Mouse (Mus musculus) erythroblast, adult 5-6 weeks (primary cell): ENCODE results near the gene Mepce. TPM values are rescaled to one million over a fixed set of nuclear protein-coding genes. Genes with fewer than 3 reads are reported as not detected.
"Not testable (repeated sequence)": the region's sequence is repeated elsewhere in the genome, so short reads cannot be mapped to it uniquely, and the experiment has no call there.

ENCODE experiments used
- ATAC-seq: replicated peaks from 2 replicates; pipeline ENCODE4 v1.8.0; 2016; ENCODE audit warnings: moderate number of reproducible peaks, mild to moderate bottlenecking, moderate TSS enrichment, inconsistent platforms; ENCODE audit not compliant: poor library complexity, low FRiP score, severe bottlenecking
- total RNA-seq, 2 experiments: library from RNA; stranded (forward) in 1 of 2; stranded (reverse) in 1 of 2; fragments of 150-400 nt in 1 of 2; fragments of 200-764, 138-1000 nt in 1 of 2; gene quantifications; 2 replicates each; pipeline versions ENCODE4 v1.2.3 to v1.2.4; 2015 to 2017; ENCODE audit warnings: low replicate concordance in 2 of 2

The Mepce gene
- total RNA-seq (2015; ENCODE audit: low replicate concordance) (7.7 and 11.7 TPM in 2 replicates), total RNA-seq (2017; ENCODE audit: low replicate concordance) (4.8 and 14.4 TPM in 2 replicates)

- peak; percentile 63 for ATAC-seq
These were observed at the start of gene Mepce, which contains the start of gene Zcwpw1 for GRCm38 (mm10) chr5:137787151-137787928. Gene Mepce (minus strand): TSS chr5:137787655. Gene Zcwpw1 (plus strand): TSS chr5:137787798.

GRCm38 (mm10) chr5:137837110-137837509, 49.7 kb upstream of the Mepce start:
- not testable (repeated sequence) for ATAC-seq

- no peak for ATAC-seq
These were observed 49.2 kb upstream of the Mepce start for GRCm38 (mm10) chr5:137836611-137837010.

- ATAC-seq, result not testable (repeated sequence)
These were observed 48.6 kb upstream of the Mepce start, which contains the start of gene Pilra for GRCm38 (mm10) chr5:137835966-137836520. Gene Pilra (minus strand): TSS chr5:137836281.

- no peak for ATAC-seq
These were observed 46.0 kb upstream of the Mepce start for GRCm38 (mm10) chr5:137833500-137833899.

DNA sequence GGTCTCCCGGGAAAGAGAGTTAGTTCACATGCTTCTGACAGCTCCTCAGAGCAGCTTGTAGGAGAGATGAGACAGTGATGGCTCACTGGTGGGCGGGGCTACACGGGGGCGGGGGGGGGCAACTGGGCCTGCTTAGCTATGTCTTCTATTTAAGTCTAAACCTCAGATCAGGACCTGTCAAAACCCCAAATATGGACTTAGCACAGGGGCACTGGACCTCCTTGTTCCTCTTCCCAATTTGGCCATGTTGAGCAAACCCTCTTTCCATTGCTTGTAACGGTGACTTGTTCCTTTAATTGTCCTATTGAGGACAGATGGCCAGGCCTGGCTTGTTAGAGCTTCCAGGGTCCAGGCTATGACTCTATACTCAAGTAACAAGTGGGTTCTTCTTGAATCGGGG, 44.1 kb upstream of the Mepce start:
- ATAC-seq, result no peak

DNA sequence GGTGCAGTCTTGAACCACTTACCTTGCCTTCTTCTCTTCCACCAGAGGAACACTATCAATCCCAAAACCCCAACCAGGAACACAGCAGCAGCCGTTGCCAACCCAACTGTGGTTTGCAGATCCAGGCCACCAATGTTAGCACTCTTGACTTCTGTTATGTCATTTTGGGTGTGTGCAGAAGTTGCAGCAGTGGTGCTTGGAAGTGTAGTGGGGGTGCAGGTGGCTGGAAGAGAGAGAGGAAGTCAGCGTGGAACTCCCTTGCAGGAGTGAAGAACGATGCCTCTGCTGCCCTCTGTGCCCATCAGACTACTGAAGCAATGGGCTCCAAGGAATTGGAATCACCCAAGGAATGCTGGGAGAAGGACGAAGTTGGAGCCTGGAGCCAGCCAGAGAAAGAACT, 43.7 kb upstream of the Mepce start:
- no peak for ATAC-seq

- no peak for ATAC-seq
These were observed 42.8 kb upstream of the Mepce start for GRCm38 (mm10) chr5:137830238-137830637.

DNA sequence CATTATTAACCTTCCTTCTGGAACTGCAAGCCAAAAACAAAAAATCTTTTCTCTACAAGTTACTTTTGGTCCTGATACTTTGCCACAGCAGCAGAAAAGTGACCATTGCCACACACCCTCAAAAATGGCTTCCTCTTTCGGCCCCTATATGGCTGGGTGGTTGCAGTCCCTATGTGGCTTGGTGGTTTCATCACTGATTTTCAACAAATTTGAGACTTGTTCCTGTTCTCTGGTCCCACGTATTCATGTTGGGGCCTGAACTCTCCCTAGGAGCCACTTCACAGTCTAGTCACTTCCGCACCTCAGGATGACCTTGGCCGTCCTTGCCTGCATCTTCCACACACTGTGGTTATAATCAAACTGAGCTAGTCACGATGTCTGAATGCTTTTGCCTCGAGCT, 41.2 kb upstream of the Mepce start:
- ATAC-seq, result no peak

- no peak for ATAC-seq
These were observed 39.0 kb upstream of the Mepce start for GRCm38 (mm10) chr5:137826421-137826820.

DNA sequence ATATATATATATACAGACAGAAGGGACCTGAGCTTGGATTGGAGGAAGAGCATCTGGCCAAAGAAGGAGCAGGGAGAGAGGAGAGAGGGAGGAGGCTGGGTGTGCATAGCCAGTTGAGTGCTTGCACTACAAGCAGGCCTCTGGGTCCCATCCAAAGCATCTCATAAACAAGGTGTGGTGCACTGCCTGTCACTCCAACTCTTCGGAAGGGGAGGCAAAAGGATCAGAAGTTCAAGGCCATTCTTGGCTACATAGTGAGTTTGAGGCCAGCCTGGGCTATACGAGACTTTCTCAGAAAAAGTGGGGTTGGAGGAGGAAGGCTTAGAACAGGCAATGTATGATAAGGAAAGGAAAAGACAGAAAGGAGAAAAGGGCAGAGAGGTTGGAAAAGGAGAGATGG, 38.5 kb upstream of the Mepce start:
- ATAC-seq, result no peak

DNA sequence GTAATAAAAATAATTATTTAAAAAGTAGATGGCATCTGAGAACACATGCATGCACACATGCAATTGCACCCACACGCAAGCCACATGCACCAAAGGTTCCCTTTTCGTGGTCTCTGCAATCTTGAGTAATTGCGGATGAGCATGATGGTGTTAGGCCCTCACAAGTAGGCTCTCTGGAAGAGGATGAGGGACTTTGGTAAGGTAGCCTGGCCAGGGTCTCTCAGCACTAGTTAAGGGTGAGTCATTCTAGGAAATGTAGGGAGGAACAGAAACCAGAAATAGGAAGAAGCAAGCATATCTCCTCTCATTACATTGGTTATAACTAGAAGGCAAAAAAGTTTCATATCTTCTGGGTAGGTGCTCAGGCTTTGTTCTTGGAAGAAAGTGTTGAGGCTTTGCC, 37.6 kb upstream of the Mepce start:
- ATAC-seq, result no peak

DNA sequence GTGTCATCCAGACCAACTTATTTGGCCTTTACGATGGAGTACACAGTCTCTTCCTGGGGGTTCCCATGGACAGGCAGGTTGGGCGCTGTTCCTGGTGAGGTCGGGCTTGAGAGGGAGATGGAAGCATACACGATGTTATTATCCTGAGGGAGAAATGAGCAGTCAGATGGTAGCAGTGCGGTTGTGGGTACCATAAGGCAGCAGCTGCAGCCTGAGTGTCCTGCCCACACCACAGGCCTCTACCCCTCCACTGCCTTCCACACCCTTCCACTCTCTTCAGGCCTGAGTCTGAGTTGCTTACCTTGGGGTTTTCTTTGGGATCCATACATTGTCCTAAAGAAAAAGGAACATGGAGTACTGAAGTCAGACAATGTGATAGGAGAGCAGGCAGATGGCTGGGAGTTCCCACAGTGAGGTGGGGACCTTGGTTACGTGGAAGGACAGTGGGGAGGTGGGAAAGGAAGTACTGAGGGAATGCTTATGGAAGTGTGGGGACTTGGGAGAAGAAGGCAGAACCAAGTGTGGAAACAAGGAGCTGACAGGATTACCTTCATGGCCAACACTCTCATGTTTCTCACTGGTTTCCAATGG, 36.1 kb upstream of the Mepce start:
- ATAC-seq, result no peak

- no peak for ATAC-seq
These were observed 35.1 kb upstream of the Mepce start for GRCm38 (mm10) chr5:137822602-137823001.

GRCm38 (mm10) chr5:137822126-137822525, 34.7 kb upstream of the Mepce start:
- ATAC-seq, result no peak

GRCm38 (mm10) chr5:137817466-137818222, 30.2 kb upstream of the Mepce start:
- no peak for ATAC-seq

DNA sequence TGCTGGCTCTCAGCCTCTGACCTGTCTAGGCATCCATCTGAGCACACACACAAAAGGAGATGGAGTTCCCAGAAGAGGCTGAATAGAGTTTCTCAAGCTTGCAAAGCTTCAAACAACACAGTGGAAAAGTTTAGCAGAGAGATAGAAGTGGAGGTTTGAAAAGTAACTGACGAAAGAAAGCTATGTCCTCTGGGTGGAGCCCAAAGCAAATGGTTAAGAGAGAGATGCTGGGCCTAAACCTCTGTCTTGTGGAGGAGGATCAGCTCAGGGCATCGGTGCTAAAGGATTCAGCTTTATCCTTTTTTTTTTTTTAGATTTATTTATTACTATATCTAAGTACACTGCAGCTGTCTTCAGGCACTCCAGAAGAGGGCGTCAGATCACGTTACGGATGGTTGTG, 20.9 kb upstream of the Mepce start:
- ATAC-seq, result no peak

DNA sequence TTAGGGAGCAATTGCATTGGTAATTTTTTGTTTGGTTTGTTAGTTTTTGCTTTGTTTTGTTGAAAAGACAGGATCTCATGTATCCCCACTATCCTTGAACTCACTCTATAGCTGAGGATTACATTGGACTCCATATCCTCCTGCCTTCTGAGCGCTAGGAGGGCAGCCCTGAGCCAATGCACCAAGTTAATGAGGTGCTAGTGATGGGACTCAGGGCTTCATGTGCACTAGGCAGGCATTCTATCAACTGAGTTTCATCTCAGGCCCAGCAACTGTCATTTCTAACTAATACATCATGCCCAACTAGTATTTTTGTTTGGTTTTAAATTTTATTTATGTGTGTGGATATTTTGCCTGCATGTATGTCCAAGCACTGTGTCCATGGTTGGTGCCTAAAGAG, 18.7 kb upstream of the Mepce start:
- no peak for ATAC-seq

DNA sequence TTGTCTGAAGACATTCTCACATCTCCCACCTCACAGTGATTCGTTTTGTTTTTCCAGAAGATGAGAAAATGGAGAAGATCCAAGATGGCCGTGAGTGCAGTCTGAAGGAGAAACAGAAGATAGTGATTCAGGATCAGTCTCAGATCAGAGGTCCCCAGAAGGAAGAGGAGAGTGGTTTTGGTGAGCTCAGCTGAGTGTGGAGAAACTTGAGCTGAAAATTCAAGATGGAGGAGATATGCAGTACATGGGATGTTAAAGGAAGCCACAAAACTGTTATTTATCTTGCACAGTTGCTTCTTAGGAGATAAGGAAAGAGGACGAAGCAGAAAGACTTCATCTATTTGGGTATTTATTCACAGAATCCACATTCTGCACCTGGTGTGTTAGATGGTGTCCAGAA, 13.5 kb upstream of the Mepce start:
- no peak for ATAC-seq

- ATAC-seq, result no peak
These were observed 9.2 kb upstream of the Mepce start for GRCm38 (mm10) chr5:137796606-137797005.
